Comparison of ENCODE assay signal across 15 mouse cellular contexts in the genomic region with DNA sequence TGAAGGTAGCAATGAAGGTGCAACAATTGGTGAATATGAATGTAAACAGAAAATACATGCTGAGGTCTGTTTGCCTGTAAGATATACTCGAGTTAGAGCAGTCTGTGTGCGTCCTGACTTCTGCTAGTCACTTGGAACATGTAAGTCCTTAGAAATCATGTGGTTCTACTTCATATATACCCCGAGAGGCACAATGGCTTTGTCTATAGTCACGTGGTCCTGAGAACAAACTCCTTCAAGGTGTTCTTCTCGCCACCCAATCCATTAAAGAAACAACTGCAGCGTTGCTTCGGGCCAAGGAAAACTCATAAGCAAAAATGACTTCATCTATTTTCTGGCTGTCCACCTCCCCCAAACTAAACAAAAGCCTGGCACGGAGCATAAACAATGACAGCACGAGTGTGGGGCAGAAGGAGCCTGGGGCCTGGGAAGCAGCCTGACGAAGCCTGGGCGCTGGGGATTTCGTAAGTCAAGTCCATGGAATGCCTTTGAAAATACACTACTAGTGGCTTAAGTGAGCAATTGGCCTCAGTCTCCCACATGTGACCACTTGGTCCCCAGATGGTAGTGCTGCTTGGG.
DNase-seq lines count a peak whose midpoint lies in the region; ATAC-seq lines count a peak whose summit lies in the region.
"Had no signal": no experiment of that assay in that cellular context is flagged by ENCODE, and none has a peak within 500 bp of the region (broad histone marks: within the 10 kb centered on the region; RNA-seq: fewer than 3 reads in every experiment).

No protein-coding gene starts in this region.

- 49% methylated on average over 12 of the region's 12 CpGs for WGBS in hindbrain, embryonic 13.5 days
- whole genome bisulfite sequencing in hindbrain, embryonic 12.5 days: 48% methylated on average over 12 of the region's 12 CpGs
- 68% methylated on average over 12 of the region's 12 CpGs for WGBS in embryonic facial prominence, embryonic 10.5 days

- no peak overlapping the region for H3K4me3 ChIP-seq in hindbrain, embryonic 13.5 days
- H3K4me3 ChIP-seq in hindbrain, embryonic 12.5 days: no peak overlapping the region
- no peak overlapping the region for H3K4me3 ChIP-seq in embryonic facial prominence, embryonic 10.5 days

- peaks cover 15% of the 10 kb centered on the region; the same call in 1 of the 2 replicates for H3K4me1 ChIP-seq in hindbrain, embryonic 13.5 days (replicated peaks)
- H3K4me1 ChIP-seq in hindbrain, embryonic 12.5 days: peaks cover 6% of the 10 kb centered on the region
- peaks cover 17% of the 10 kb centered on the region for H3K4me1 ChIP-seq in embryonic facial prominence, embryonic 10.5 days

- no peak overlapping the region for H3K9ac ChIP-seq in hindbrain, embryonic 13.5 days
- no peak overlapping the region for H3K9ac ChIP-seq in hindbrain, embryonic 12.5 days

- peaks cover 13% of the 10 kb centered on the region; the same call in 1 of the 2 replicates for H3K36me3 ChIP-seq in hindbrain, embryonic 13.5 days
- H3K36me3 ChIP-seq in hindbrain, embryonic 12.5 days: 0 out of 2 replicates have a peak, but pooled peaks cover 4% of the 10 kb centered on the region
- no peaks in the 10 kb centered on the region; the same call in 1 of the 2 replicates for H3K36me3 ChIP-seq in embryonic facial prominence, embryonic 10.5 days (replicated peaks)

- no peaks in the 10 kb centered on the region for H3K9me3 ChIP-seq in hindbrain, embryonic 13.5 days
- no peaks in the 10 kb centered on the region for H3K9me3 ChIP-seq in hindbrain, embryonic 12.5 days (replicated peaks)
- no peaks in the 10 kb centered on the region for H3K9me3 ChIP-seq in embryonic facial prominence, embryonic 10.5 days

- H3K27ac ChIP-seq in hindbrain, embryonic 13.5 days: peak overlapping the region; percentile 8; the same call in 1 of the 2 replicates
- H3K27ac ChIP-seq in hindbrain, embryonic 12.5 days: no peak overlapping the region
- peak overlapping the region; percentile 59 for H3K27ac ChIP-seq in embryonic facial prominence, embryonic 10.5 days (replicated peaks)

- H3K4me2 ChIP-seq in hindbrain, embryonic 13.5 days: no peak overlapping the region
- no peak overlapping the region for H3K4me2 ChIP-seq in hindbrain, embryonic 12.5 days (replicated peaks)

- DNase-seq in embryonic facial prominence, embryonic 10.5 days (ENCODE audit: low spot score): peak; percentile 15
- peak; percentile 81 to 84 for DNase-seq in lung, adult 18-20 months
- DNase-seq in mesoderm, embryonic 11.5 days (ENCODE audit: low read depth, low spot score): peak; percentile 6
- DNase-seq in frontal cortex, postnatal 10 days (ENCODE audit: low spot score in 2 of 2): no peak
- DNase-seq in cerebellum, postnatal 14 days: no peak
- no peak for DNase-seq in kidney, adult 11 months
- DNase-seq: adrenal gland, adult 2 months; gastrocnemius, postnatal 14 days; liver; thymus, adult 18-20 months had no signal

- H3K27me3 ChIP-seq in hindbrain, embryonic 13.5 days: no peaks in the 10 kb centered on the region
- no peaks in the 10 kb centered on the region for H3K27me3 ChIP-seq in hindbrain, embryonic 12.5 days
- H3K27me3 ChIP-seq in embryonic facial prominence, embryonic 10.5 days (replicated peaks; ENCODE audit: low read depth, poor library complexity, severe bottlenecking): no peaks in the 10 kb centered on the region

- no peak for ATAC-seq in hindbrain, embryonic 13.5 days (ENCODE audit: low FRiP score)
- ATAC-seq in hindbrain, embryonic 12.5 days (ENCODE audit: low FRiP score): no peak
- ATAC-seq: CD4-positive, CD25-positive, alpha-beta regulatory T cell, adult 4 months; forebrain, embryonic 16.5 days; intestine, embryonic 16.5 days had no signal

Comparison
In these comparisons a context has a peak if more than half of its experiments do, and no peak if none do; other contexts are left out.
1. DNase-seq: peak in embryonic facial prominence, embryonic 10.5 days (single experiment), lung, adult 18-20 months (2 of 2) and mesoderm, embryonic 11.5 days (single experiment); none in frontal cortex, postnatal 10 days (0 of 2), cerebellum, postnatal 14 days (0 of 2) and kidney, adult 11 months (single experiment).